Mouse (Mus musculus) MEL (cell line): Measurements from ENCODE around the gene Dis3l. TPM values are rescaled to one million over a fixed set of nuclear protein-coding genes. Genes with fewer than 3 reads are reported as not detected.

Experiments used
- DNase-seq: peaks from one replicate; pipeline ENCODE4 v3.0.0; 2011; ENCODE audit warnings: low read depth, low spot score
- H3K27ac ChIP-seq: 2 replicates; pipeline ENCODE4 v1.5.1; 2012; ENCODE audit warnings: low read depth, mild to moderate bottlenecking, control low read depth, low read length, moderate library complexity; ENCODE audit not compliant: control insufficient read depth
- H3K27me3 ChIP-seq, 2 experiments: fragments of 150-350 bp in 1 of 2; sonication (generic) in 1 of 2; 2 replicates each; pipeline ENCODE4 v1.6.1; 2012; ENCODE audit warnings: low read length in 2 of 2, mild to moderate bottlenecking in 2 of 2, improper control_type of control experiment in 1 of 2, moderate library complexity in 1 of 2; ENCODE audit not compliant: insufficient read depth in 2 of 2, control insufficient read depth in 1 of 2
- H3K36me3 ChIP-seq, 2 experiments: 2 replicates each; pipeline ENCODE4 v1.6.1; 2012 to 2014; ENCODE audit warnings: low read length in 2 of 2, improper control_type of control experiment in 1 of 2, inconsistent platforms in 1 of 2, mild to moderate bottlenecking in 1 of 2; ENCODE audit not compliant: insufficient read depth in 2 of 2, control insufficient read depth in 1 of 2
- H3K4me1 ChIP-seq, 2 experiments: fragments of 150-350 bp in 1 of 2; sonication (generic) in 1 of 2; 2 replicates each; pipeline ENCODE4 v1.6.1; 2012; ENCODE audit warnings: low read length in 2 of 2, improper control_type of control experiment in 1 of 2, mild to moderate bottlenecking in 1 of 2; ENCODE audit not compliant: insufficient read depth in 2 of 2, control insufficient read depth in 1 of 2
- H3K4me3 ChIP-seq, 2 experiments: fragments of 150-350 bp in 1 of 2; sonication (generic) in 1 of 2; 2 replicates each; pipeline ENCODE4 v1.5.1; 2012; ENCODE audit warnings: low read depth in 2 of 2, low read length in 2 of 2, mild to moderate bottlenecking in 2 of 2, moderate library complexity in 2 of 2, control low read depth in 1 of 2, improper control_type of control experiment in 1 of 2; ENCODE audit not compliant: control insufficient read depth in 1 of 2, insufficient read depth in 1 of 2
- H3K79me2 ChIP-seq: 2 replicates; pipeline ENCODE4 v1.6.1; 2012; ENCODE audit warnings: mild to moderate bottlenecking, low read length, moderate library complexity; ENCODE audit not compliant: control insufficient read depth, poor library complexity, insufficient read depth
- H3K9ac ChIP-seq: 2 replicates; pipeline ENCODE4 v1.6.1; 2012; ENCODE audit warnings: low read depth, mild to moderate bottlenecking, control low read depth, low read length, moderate library complexity; ENCODE audit not compliant: control insufficient read depth, poor library complexity, severe bottlenecking
- H3K9me3 ChIP-seq: fragments of 150-350 bp; sonication (generic); replicated peaks from 2 replicates; pipeline ENCODE4 v1.6.1; 2012; ENCODE audit warnings: mild to moderate bottlenecking, low read length, improper control_type of control experiment, moderate library complexity; ENCODE audit not compliant: insufficient read depth
- CHD1 ChIP-seq: IDR thresholded peaks from 2 replicates; pipeline ENCODE4 v1.6.1; 2012; ENCODE audit warnings: low read depth, mild to moderate bottlenecking, inconsistent platforms, low read length, improper control_type of control experiment
- CTCF ChIP-seq, 3 experiments: IDR thresholded peaks in 2 of 3; conservative IDR thresholded peaks in 1 of 3; 2 replicates each; pipeline ENCODE4 v1.5.1; 2011 to 2012; ENCODE audit warnings: low read length in 3 of 3, low read depth in 2 of 3, mild to moderate bottlenecking in 2 of 3, improper control_type of control experiment in 1 of 3, inconsistent platforms in 1 of 3, mixed read lengths in 1 of 3, moderate library complexity in 1 of 3; ENCODE audit not compliant: control insufficient read depth in 1 of 3, insufficient read depth in 1 of 3, poor library complexity in 1 of 3, severe bottlenecking in 1 of 3
- E2F4 ChIP-seq: IDR thresholded peaks from 2 replicates; pipeline ENCODE4 v1.6.1; 2011; ENCODE audit warnings: low read depth, low read length, improper control_type of control experiment, borderline replicate concordance
- ELF1 ChIP-seq: IDR thresholded peaks from 2 replicates; pipeline ENCODE4 v1.6.1; 2014; ENCODE audit warnings: low read depth, mild to moderate bottlenecking, inconsistent platforms, low read length, improper control_type of control experiment, moderate library complexity
- ETS1 ChIP-seq: IDR thresholded peaks from 2 replicates; pipeline ENCODE4 v1.6.1; 2012; ENCODE audit warnings: low read depth, mild to moderate bottlenecking, inconsistent platforms, low read length, improper control_type of control experiment, moderate library complexity
- GABPA ChIP-seq: IDR thresholded peaks from 2 replicates; pipeline ENCODE4 v1.6.1; 2012; ENCODE audit warnings: low read depth, mild to moderate bottlenecking, inconsistent platforms, low read length, improper control_type of control experiment, moderate library complexity
- HCFC1 ChIP-seq: IDR thresholded peaks from 2 replicates; pipeline ENCODE4 v1.6.1; 2012; ENCODE audit warnings: low read depth, mild to moderate bottlenecking, inconsistent platforms, low read length, improper control_type of control experiment, moderate library complexity
- MAX ChIP-seq: IDR thresholded peaks from 2 replicates; pipeline ENCODE4 v1.6.1; 2011; ENCODE audit warnings: low read length, improper control_type of control experiment
- RCOR1 ChIP-seq: IDR thresholded peaks from 2 replicates; pipeline ENCODE4 v1.6.1; 2012; ENCODE audit warnings: low read depth, mild to moderate bottlenecking, inconsistent platforms, low read length, improper control_type of control experiment
- SIN3A ChIP-seq: IDR thresholded peaks from 2 replicates; pipeline ENCODE4 v1.6.1; 2012; ENCODE audit warnings: low read length, improper control_type of control experiment, inconsistent platforms
- TBP ChIP-seq: IDR thresholded peaks from 2 replicates; pipeline ENCODE4 v1.8.0; 2011; ENCODE audit warnings: low read depth, low read length, improper control_type of control experiment
- ZKSCAN1 ChIP-seq: IDR thresholded peaks from 2 replicates; pipeline ENCODE4 v1.6.1; 2012; ENCODE audit warnings: low read depth, mild to moderate bottlenecking, inconsistent platforms, low read length, improper control_type of control experiment, moderate library complexity
- ZNF384 ChIP-seq: IDR thresholded peaks from 2 replicates; pipeline ENCODE4 v1.6.1; 2012; ENCODE audit warnings: low read depth, mild to moderate bottlenecking, inconsistent platforms, low read length, improper control_type of control experiment
- polyA plus RNA-seq, 2 experiments: library from polyadenylated mRNA; stranded (reverse) in 1 of 2; unstranded in 1 of 2; fragments of >175 nt in 1 of 2; fragments of >200 nt in 1 of 2; gene quantifications; 2 replicates each; pipeline versions ENCODE4 v1.2.1 to v1.2.4; 2012; ENCODE audit warnings: low replicate concordance in 2 of 2, low read depth in 1 of 2; ENCODE audit not compliant: insufficient read length in 2 of 2, insufficient read depth in 1 of 2, missing spikeins in 1 of 2
- total RNA-seq: library from RNA; depleted of rRNA; stranded (reverse); fragments of 300-350 nt; gene quantifications from 2 replicates; pipeline ENCODE4 v1.2.3, GENCODE M21; 2012; rRNA removed

Dis3l gene
- total RNA-seq (13.1 and 13.4 TPM in 2 replicates), polyA plus RNA-seq (10 to 100 TPM in 1 of 2 experiments, not detected in 1; 14.0 TPM)

GRCm38 (mm10) chr9:64341254-64341566 is at the start of gene Dis3l:
Gene Dis3l, minus strand, starts transcription at chr9:64341288.
- peak within 1 kb of the TSS; percentile 78 to 85 for H3K4me3 ChIP-seq
- no peaks in the 10 kb centered on the region for H3K27me3 ChIP-seq
- H3K9ac ChIP-seq: peak within 1 kb of the TSS; percentile 100
- TF ChIP-seq E2F4: peak; percentile 64; the same call in 1 of the 2 replicates
- TF ChIP-seq CTCF (IDR thresholded peaks at IDR 0.05 in 2 of 3, conservative IDR thresholded peaks at IDR 0.05 in 1 of 3; ENCODE audit: control insufficient read depth in 1 of 3, insufficient read depth in 1 of 3, low read depth in 2 of 3, low read length in 3 of 3, poor library complexity in 1 of 3, severe bottlenecking in 1 of 3): no peak
- TF ChIP-seq CHD1: 0 out of 2 replicates have a peak, but pooled peaks have one; percentile 26
- TF ChIP-seq ZKSCAN1: no peak
- TF ChIP-seq ZNF384: peak; percentile 59; the same call in 1 of the 2 replicates
- peak; percentile 49 for TF ChIP-seq TBP
- peak; percentile 42 for TF ChIP-seq SIN3A
- 0 out of 2 replicates have a peak, but pooled peaks have one; percentile 57 for TF ChIP-seq HCFC1
- peak within 1 kb of the TSS; percentile 82 for H3K27ac ChIP-seq
- H3K4me1 ChIP-seq: peaks cover 0 to 4% of the 10 kb centered on the region in 2 experiments; a peak in 2 of 4 replicates
- peaks cover 13% of the 10 kb centered on the region for H3K79me2 ChIP-seq
- H3K36me3 ChIP-seq: peaks cover 0 to 5% of the 10 kb centered on the region in 2 experiments; a peak in 2 of 4 replicates
- no peak for DNase-seq
- H3K9me3 ChIP-seq: no peaks in the 10 kb centered on the region

GRCm38 (mm10) chr9:64389576-64390292 is 48.6 kb upstream of the Dis3l start:
- no peaks in the 10 kb centered on the region for H3K36me3 ChIP-seq
- TF ChIP-seq GABPA: no peak
- TF ChIP-seq RCOR1: no peak
- no peak for TF ChIP-seq ELF1
- TF ChIP-seq HCFC1: no peak
- TF ChIP-seq ETS1: no peak
- no peak for TF ChIP-seq MAX
- H3K79me2 ChIP-seq: no peaks in the 10 kb centered on the region
- peaks cover 0 to 8% of the 10 kb centered on the region in 2 experiments; a peak in 3 of 4 replicates for H3K27me3 ChIP-seq
- no peaks in the 10 kb centered on the region for H3K4me1 ChIP-seq
- no peaks in the 10 kb centered on the region for H3K9me3 ChIP-seq
- DNase-seq: no peak
- H3K27ac ChIP-seq: no peak overlapping the region
- H3K9ac ChIP-seq: no peak overlapping the region
- H3K4me3 ChIP-seq: no peak overlapping the region
